Mouse (Mus musculus): ENCODE results near the gene Kif21b.

GRCm38 (mm10) chr1:136212803-136213202 lies 81.6 kb downstream of the Kif21b start, which contains the start of gene Mroh3:
- TF ChIP-seq CTCF (IDR thresholded peaks at IDR 0.05; ENCODE audit: borderline replicate concordance, control insufficient read depth, extremely low read depth, insufficient read depth, low read length, poor library complexity) (peak; percentile 65; the same call in 1 of the 2 replicates), POLR2A (IDR thresholded peaks at IDR 0.05; ENCODE audit: control insufficient read depth, extremely low read depth, insufficient read depth, low read length, poor library complexity) (no peak)

All from thymus, adult 2 months (tissue).